Mouse (Mus musculus) heart, postnatal 0 days (tissue): ENCODE results near the gene Scimp. TPM values are rescaled to one million over a fixed set of nuclear protein-coding genes. Genes with fewer than 3 reads are reported as not detected.

Source experiments
- ATAC-seq: fragments of 200-750 bp; cut with Nextera tagmentation; 2 replicates; pipeline ENCODE4 v1.8.0; 2017; ENCODE audit warnings: low read depth, moderate number of reproducible peaks, moderate library complexity; ENCODE audit not compliant: insufficient read depth
- DNase-seq: peaks from one replicate; pipeline ENCODE4 v3.0.0-alpha.2; 2016; ENCODE audit warnings: low spot score
- H3K27ac ChIP-seq: fragments of 300-500 bp; sonication (generic); 2 replicates; pipeline ENCODE4 v1.5.1; 2014; ENCODE audit warnings: low read depth, mild to moderate bottlenecking
- H3K27me3 ChIP-seq: fragments of 300-500 bp; sonication (generic); 2 replicates; pipeline ENCODE4 v1.6.1; 2014; ENCODE audit warnings: low read length, mixed read lengths; ENCODE audit not compliant: control insufficient read depth, insufficient read depth
- H3K36me3 ChIP-seq: fragments of 300-500 bp; sonication (generic); replicated peaks from 2 replicates; pipeline ENCODE4 v1.6.1; 2014; ENCODE audit warnings: low read length, mixed read lengths; ENCODE audit not compliant: control insufficient read depth, insufficient read depth
- H3K4me1 ChIP-seq: fragments of 300-500 bp; sonication (generic); 2 replicates; pipeline ENCODE4 v1.6.1; 2014; ENCODE audit warnings: antibody characterized with exemption; ENCODE audit not compliant: control insufficient read depth, insufficient read depth
- H3K4me2 ChIP-seq: fragments of 300-500 bp; sonication (generic); 2 replicates; pipeline ENCODE4 v1.6.1; 2014; ENCODE audit warnings: low read depth, mild to moderate bottlenecking, low read length, moderate library complexity
- H3K4me3 ChIP-seq: fragments of 300-500 bp; sonication (generic); 2 replicates; pipeline ENCODE4 v1.5.1; 2014; ENCODE audit warnings: low read depth, low read length
- H3K9ac ChIP-seq: fragments of 300-500 bp; sonication (generic); replicated peaks from 2 replicates; pipeline ENCODE4 v1.6.1; 2014; ENCODE audit warnings: low read depth, low read length, mixed read lengths
- H3K9me3 ChIP-seq: fragments of 300-500 bp; sonication (generic); replicated peaks from 2 replicates; pipeline ENCODE4 v1.6.1; 2016; ENCODE audit warnings: low read length; ENCODE audit not compliant: control insufficient read depth
- CTCF ChIP-seq: IDR thresholded peaks from 2 replicates; pipeline ENCODE4 v1.5.1; 2016; ENCODE audit warnings: antibody characterized with exemption, control low read depth, low read depth
- EP300 ChIP-seq: IDR thresholded peaks from 2 replicates; pipeline ENCODE4 v1.6.1; 2016; ENCODE audit warnings: antibody characterized with exemption, low read depth
- WGBS: fragments of 180-500 bp; shearing (Covaris S2); extraction: QIAGEN DNeasy Blood & Tissue Kit; methylation state at CpG from one replicate; pipeline ENCODE4 v1.1.7; 2014; 5-methylcytosine and 5-hydroxymethylcytosine counted together
- polyA plus RNA-seq: library from polyadenylated mRNA; unstranded; fragments of >200 nt; fragmentation: Nextera tagmentation; extraction: Ambion mirVana; gene quantifications from 2 replicates; pipeline ENCODE4 v1.2.1, GENCODE M21; 2015
- total RNA-seq: library from RNA; depleted of rRNA; stranded (reverse); fragments of >200 nt; gene quantifications from 2 replicates; pipeline ENCODE4 v1.2.3, GENCODE M21; 2014; ENCODE audit warnings: low replicate concordance

The Scimp gene
- total and polyA plus RNA-seq, 2 experiments from 2014 or later = 0.38 TPM; not detected in 1

GRCm38 (mm10) chr11:70833831-70834230 is 21.4 kb upstream of the Scimp start:
- H3K27ac ChIP-seq = no peak overlapping the region
- no peaks in the 10 kb centered on the region for H3K27me3 ChIP-seq
- 78% methylated on average over 3 of the region's 3 CpGs for WGBS

GRCm38 (mm10) chr11:70833408-70833807 is 21.0 kb upstream of the Scimp start:
- DNase-seq = no peak
- TF ChIP-seq EP300 = no peak

More at GRCm38 (mm10) chr11:70833831-70834230, 21.4 kb upstream of the Scimp start:
- ATAC-seq (no peak), DNase-seq (no peak)
- H3K36me3 ChIP-seq = no peaks in the 10 kb centered on the region
- 0 out of 2 replicates have a peak, but pooled peaks cover 4% of the 10 kb centered on the region for H3K9me3 ChIP-seq
- no peak overlapping the region for H3K4me3 ChIP-seq
- H3K4me2 ChIP-seq = no peak overlapping the region
- no peak for TF ChIP-seq CTCF
- TF ChIP-seq EP300 = no peak
- H3K9ac ChIP-seq = no peak overlapping the region
- H3K4me1 ChIP-seq = no peaks in the 10 kb centered on the region

GRCm38 (mm10) chr11:70831201-70831600 is 18.8 kb upstream of the Scimp start:
- no peaks in the 10 kb centered on the region for H3K4me1 ChIP-seq

More at GRCm38 (mm10) chr11:70833408-70833807, 21.0 kb upstream of the Scimp start:
- no peaks in the 10 kb centered on the region for H3K36me3 ChIP-seq
- 0 out of 2 replicates have a peak, but pooled peaks cover 4% of the 10 kb centered on the region for H3K9me3 ChIP-seq
- no peak overlapping the region for H3K9ac ChIP-seq
- no peak for ATAC-seq
- H3K4me2 ChIP-seq = no peak overlapping the region
- no peaks in the 10 kb centered on the region for H3K4me1 ChIP-seq
- H3K4me3 ChIP-seq = no peak overlapping the region
- no peak overlapping the region for H3K27ac ChIP-seq
- no peaks in the 10 kb centered on the region for H3K27me3 ChIP-seq

GRCm38 (mm10) chr11:70828975-70829615 is 16.7 kb upstream of the Scimp start:
- Histone ChIP-seq H3K9ac (no peak overlapping the region), H3K9me3 (0 out of 2 replicates have a peak, but pooled peaks cover 4% of the 10 kb centered on the region), H3K27ac (no peak overlapping the region), H3K4me2 (no peak overlapping the region), H3K4me3 (no peak overlapping the region), H3K4me1 (no peaks in the 10 kb centered on the region), H3K27me3 (no peaks in the 10 kb centered on the region), H3K36me3 (no peaks in the 10 kb centered on the region)
- ATAC-seq = no peak
- no peak for DNase-seq
- TF ChIP-seq EP300 (no peak), CTCF (no peak)
- 81% methylated on average over 11 of the region's 11 CpGs for WGBS

More at GRCm38 (mm10) chr11:70831201-70831600, 18.8 kb upstream of the Scimp start:
- no peak overlapping the region for H3K4me2 ChIP-seq
- no peak overlapping the region for H3K4me3 ChIP-seq
- DNase-seq = no peak
- H3K27ac ChIP-seq = no peak overlapping the region
- H3K9ac ChIP-seq = no peak overlapping the region
- WGBS = 43% methylated on average over 3 of the region's 3 CpGs
- no peaks in the 10 kb centered on the region for H3K36me3 ChIP-seq
- H3K9me3 ChIP-seq = 0 out of 2 replicates have a peak, but pooled peaks cover 4% of the 10 kb centered on the region
- no peaks in the 10 kb centered on the region for H3K27me3 ChIP-seq
- TF ChIP-seq EP300 (no peak), CTCF (no peak)
- no peak for ATAC-seq

- Histone ChIP-seq H3K4me1 (peaks cover 10% of the 10 kb centered on the region; the same call in 1 of the 2 replicates), H3K9ac (no peak overlapping the region), H3K27ac (no peak overlapping the region), H3K36me3 (no peaks in the 10 kb centered on the region), H3K9me3 (no peaks in the 10 kb centered on the region), H3K4me3 (no peak overlapping the region), H3K4me2 (no peak overlapping the region), H3K27me3 (no peaks in the 10 kb centered on the region)
- DNase-seq (no peak), ATAC-seq (no peak)
- 79% methylated on average over 2 of the region's 2 CpGs for WGBS
- TF ChIP-seq CTCF (0 out of 2 replicates have a peak, but pooled peaks have one; percentile 6), EP300 (no peak)
Measured at GRCm38 (mm10) chr11:70826207-70826606, 13.8 kb upstream of the Scimp start.
